Mouse (Mus musculus) kidney, adult 8-10 months (tissue): ENCODE measurements at regions not wholly inside any gene's neighbourhood (a gene's known extent, or its start where the extent isn't known, plus 50 kb on each side); places are given as distances from the start of the nearest gene placed in this dataset.

ENCODE experiments used
- DNase-seq, 2 experiments: peaks; one replicate each; pipeline ENCODE4 v3.0.0; 2022

DNA sequence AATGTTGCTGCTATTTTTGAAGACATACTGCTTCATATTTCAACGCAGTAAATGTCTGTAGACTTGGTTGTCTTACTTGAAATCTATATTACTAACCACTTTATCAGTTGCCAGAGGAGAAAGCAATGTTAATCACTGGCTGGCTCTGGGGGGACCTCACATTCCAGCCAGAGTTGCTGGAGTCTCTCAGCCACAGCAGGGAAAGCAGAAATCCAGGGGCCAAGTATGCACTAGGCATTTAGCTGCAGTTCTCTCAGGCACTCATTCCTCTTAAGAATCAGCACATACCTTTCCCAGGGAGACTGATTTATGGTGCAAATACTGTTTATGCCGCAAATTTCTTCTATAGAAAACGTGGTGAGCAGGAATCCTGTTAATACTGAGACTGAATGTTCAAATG lies 933.6 kb upstream of the Lcorl start:
- no peak for DNase-seq

DNA sequence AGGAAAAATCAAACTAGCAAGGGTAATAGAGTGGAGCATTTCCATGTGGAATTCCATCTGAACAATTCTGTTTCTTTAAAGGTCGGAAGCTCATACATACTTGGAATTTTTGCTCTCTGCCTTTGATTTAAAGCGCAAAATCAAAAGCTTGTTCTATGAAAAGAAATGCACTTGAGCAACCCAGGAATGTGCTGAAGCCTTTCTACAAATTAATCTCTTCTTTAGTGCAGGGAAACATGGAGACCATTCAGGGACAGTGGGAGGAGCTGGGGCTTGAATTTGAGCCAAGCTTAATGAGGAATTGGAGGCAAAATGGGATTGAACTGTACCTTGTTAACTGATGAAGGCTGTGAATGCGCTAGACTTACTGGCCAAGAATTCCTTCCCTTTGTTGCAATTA lies 933.1 kb upstream of the Lcorl start:
- DNase-seq: peak; percentile 6 to 10

DNA sequence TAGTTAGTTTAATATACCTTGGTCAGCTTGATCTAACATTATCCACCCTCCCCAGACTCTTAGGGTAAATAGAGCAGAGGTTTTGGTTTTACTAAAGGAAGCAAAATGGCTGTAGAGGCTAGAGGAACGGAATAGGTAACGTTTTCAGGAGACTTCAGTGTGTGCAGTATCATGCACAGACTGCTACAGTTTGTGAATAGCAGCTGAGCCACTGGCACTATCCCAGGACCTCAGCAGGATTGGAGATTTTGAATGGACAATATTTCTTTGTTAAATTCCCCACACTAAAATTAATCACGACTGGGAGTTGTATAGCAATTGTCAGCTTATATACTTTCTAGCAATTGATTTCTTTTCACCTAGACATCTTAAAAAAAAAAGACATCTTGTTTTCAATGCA lies 929.7 kb upstream of the Lcorl start:
- no peak for DNase-seq

- no peak for DNase-seq
These were observed 898.7 kb upstream of the Lcorl start for GRCm38 (mm10) chr5:46756094-46756493.

DNA sequence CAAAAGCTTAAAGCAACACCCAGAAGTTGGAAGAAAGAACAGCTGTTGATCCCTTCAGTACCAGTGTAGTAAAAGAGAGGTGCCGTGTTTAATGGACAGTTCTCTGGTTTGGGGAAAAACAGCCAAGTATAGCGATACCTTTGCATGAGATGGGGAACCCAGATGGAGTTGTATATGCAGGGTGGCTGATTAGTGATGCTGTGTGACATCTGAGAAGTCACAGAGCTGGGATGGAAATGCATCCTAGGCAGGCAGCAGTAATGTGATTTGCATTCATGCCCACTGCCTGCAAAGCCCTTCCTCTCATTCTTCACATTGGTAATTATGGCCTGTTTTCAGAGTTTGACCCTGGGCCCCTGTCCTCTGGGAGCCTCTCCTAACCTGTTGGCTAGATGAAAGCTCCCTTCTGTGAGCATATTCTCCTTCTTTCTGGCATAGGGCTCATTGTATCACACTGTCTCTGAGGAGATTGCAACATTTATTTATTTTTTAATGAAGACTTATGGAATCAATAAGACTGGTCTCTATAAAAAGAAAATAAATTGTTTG lies 882.7 kb upstream of the Lcorl start:
- DNase-seq: no peak

DNA sequence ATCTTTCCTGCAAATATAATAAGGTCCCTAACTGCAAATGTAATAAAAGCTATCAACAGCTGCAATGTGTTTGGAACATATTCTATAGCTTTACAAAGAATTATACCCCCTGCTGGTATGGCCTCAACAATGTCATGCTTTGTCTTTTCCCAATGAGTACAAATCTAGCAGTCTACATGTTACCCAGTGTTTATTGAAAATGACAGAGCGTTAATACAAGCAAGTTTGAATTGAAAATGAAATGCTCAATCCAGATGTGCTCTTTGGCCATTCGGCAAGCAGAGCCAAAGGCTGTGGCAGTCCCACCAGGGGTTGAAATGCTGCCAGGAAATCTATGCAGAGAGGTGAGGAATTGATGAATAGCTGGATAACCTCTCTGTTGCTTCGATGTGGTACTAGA lies 875.1 kb upstream of the Lcorl start:
- no peak for DNase-seq

- no peak for DNase-seq
These were observed 874.6 kb upstream of the Lcorl start for GRCm38 (mm10) chr5:46732025-46732424.

GRCm38 (mm10) chr5:46731297-46731696 lies 873.9 kb upstream of the Lcorl start:
- DNase-seq: no peak

- DNase-seq: peak; percentile 66 to 72
These were observed 852.2 kb upstream of the Lcorl start for GRCm38 (mm10) chr5:46709596-46709995.

DNA sequence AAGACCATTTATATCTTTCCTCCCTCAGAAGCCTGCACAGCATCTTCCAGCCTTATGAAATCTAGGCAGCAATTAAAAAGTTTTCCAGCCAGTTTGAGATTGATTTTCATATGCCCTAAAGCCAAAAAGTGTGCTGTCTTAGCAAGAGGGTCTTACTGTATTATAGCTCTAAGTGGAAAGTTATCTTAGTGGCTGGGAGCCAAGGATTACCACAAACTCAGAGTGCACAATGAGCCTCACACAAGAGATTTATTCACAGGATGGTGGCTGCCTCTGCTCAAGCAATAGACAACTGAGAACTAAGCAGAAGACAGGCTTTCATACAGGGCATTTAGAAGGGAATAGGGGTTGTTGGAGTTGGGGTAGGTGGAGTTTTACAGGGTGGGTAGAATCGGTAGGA lies 850.4 kb upstream of the Lcorl start:
- DNase-seq: no peak

DNA sequence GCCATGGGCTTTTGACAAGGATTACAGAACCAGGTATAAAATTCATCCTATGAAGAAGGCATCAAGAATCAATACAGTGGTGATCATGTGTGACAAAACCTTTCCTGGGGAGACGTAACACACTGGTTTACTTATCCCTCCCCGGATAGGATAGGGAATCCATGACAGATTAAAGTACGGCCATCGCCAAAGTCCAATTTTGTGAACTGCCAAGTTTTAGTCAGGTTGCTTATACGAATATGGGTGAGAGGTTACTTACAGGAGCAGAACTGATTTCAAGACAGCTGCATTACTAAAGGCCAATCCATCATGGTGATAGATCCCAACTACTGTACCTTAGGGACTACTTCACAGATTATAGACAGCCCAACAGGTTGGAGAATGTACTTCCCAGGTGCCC lies 849.6 kb upstream of the Lcorl start:
- DNase-seq: peak in 1 of 2 experiments; percentile 15

GRCm38 (mm10) chr5:46678007-46678406 lies 820.6 kb upstream of the Lcorl start:
- DNase-seq: no peak

GRCm38 (mm10) chr5:46674810-46675502 lies 817.5 kb upstream of the Lcorl start:
- no peak for DNase-seq

DNA sequence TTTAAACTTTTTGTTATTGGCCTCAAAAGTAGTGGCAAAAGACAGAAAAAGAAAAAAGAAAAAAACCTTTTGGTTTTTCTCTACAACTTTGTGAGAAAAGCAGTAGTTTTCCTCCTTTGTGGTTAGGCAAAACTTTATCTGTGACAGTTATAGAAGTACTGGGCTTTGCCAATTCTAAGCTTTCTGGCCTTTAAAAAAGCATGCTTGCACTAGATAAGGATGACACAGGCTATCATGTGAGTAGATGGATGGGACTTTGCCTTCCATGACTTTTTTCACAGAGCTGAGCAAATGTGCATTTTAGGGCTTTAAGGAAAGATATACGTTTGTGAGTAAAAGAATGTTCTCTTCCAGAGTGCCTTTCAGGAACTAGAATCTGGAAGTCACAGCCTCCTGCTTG lies 816.0 kb upstream of the Lcorl start:
- no peak for DNase-seq

DNA sequence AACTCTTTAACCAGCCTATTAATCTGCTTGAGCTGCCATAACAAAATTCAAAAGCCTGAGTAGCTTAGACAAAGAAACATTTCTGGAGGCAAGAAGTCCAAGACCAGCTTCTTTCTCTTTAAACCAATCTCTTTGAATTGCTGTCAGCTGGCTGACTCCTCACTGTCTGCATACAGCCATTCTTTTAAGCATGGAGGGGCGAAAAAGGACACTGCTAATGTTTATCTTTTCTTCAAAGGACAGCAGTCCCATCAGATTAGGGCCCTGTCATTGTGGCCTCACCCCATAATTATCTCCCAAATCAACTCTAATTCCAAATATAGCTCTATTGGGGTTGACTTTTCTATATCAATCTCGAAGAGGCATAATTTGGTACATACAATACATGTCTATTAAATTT lies 813.1 kb upstream of the Lcorl start:
- no peak for DNase-seq

GRCm38 (mm10) chr5:46666250-46666649 lies 808.8 kb upstream of the Lcorl start:
- DNase-seq: no peak

- no peak for DNase-seq
These were observed 799.6 kb upstream of the Lcorl start for GRCm38 (mm10) chr5:46657065-46657464.

DNA sequence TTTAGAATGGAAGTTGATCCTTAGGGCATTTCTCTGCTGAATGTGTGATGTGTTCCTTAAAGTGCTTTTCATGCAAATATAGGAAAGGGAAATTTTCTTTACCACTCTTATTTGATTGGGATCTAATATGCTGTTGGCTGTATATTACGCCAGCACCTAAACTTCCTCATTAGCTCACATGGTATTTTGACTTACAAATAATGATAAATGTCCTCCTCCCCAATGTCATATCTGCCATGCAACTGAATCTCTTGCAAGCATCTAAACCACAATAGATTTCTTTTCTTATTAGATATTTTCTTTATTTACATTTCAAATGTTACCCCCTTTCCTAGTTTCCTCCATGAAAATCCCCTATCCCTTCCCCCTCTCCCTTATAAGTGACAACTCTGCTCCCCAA lies 796.8 kb upstream of the Lcorl start:
- DNase-seq: no peak

DNA sequence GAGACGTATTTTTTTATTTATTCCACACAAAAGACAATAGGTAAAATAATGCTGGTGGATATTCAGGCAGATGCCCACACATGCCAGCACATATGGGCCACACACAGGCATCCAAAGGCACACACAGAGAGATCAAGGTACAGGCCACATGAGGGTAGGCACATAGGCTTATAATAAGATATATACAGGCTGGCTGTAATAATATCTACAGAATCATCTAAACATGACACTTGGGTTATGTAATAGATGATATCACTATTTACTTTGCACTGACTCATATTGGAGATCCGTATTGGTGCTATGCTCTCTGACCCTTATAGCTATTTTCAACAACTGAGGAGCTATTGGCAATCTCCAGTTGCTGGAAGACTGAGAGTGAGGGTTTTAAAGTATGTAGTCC lies 785.6 kb upstream of the Lcorl start:
- DNase-seq: no peak

- DNase-seq: no peak
These were observed 777.8 kb upstream of the Lcorl start for GRCm38 (mm10) chr5:46635116-46635668.
